Mouse (Mus musculus) monocyte, adult 2 months (primary cell): Measurements from ENCODE around the gene Rnf225.
"Not testable (repeated sequence)": the region's sequence is repeated elsewhere in the genome, so short reads cannot be mapped to it uniquely, and the experiment has no call there.

Source experiments
- DNase-seq, 2 experiments: peaks; one replicate each; pipeline ENCODE4 v3.0.0; 2022; ENCODE audit warnings: low spot score in 2 of 2, low read depth in 1 of 2

Rnf225 gene

GRCm38 (mm10) chr7:12927191-12927680 is at the start of gene Rnf225:
Gene Rnf225 (plus strand): TSS chr7:12927416.
- DNase-seq, result no peak

GRCm38 (mm10) chr7:12880036-12880435 is 47.2 kb upstream of the Rnf225 start:
- DNase-seq, result no peak

GRCm38 (mm10) chr7:12880497-12880896 is 46.7 kb upstream of the Rnf225 start:
- not testable (repeated sequence) for DNase-seq

- peak; percentile 72 to 78 for DNase-seq
Measured at GRCm38 (mm10) chr7:12880911-12881660, 46.1 kb upstream of the Rnf225 start, which contains the start of gene Zfp128. Gene Zfp128 (plus strand): TSS chr7:12881177.

- no peak for DNase-seq
Measured at GRCm38 (mm10) chr7:12886563-12887266, 40.5 kb upstream of the Rnf225 start.

GRCm38 (mm10) chr7:12887585-12887984 is 39.6 kb upstream of the Rnf225 start:
- DNase-seq, result no peak

- DNase-seq, result no peak
Measured at GRCm38 (mm10) chr7:12890928-12891327, 36.3 kb upstream of the Rnf225 start.

GRCm38 (mm10) chr7:12891334-12891733 is 35.9 kb upstream of the Rnf225 start:
- DNase-seq, result no peak

GRCm38 (mm10) chr7:12897655-12898410 is 29.4 kb upstream of the Rnf225 start, which contains the start of gene Zscan22:
Gene Zscan22 (plus strand): TSS chr7:12897815.
- peak; percentile 69 to 76 for DNase-seq

GRCm38 (mm10) chr7:12901517-12901916 is 25.7 kb upstream of the Rnf225 start:
- no peak for DNase-seq

- DNase-seq, result no peak
Measured at GRCm38 (mm10) chr7:12903623-12904022, 23.6 kb upstream of the Rnf225 start.

GRCm38 (mm10) chr7:12905146-12905545 is 22.1 kb upstream of the Rnf225 start:
- no peak for DNase-seq

- peak; percentile 42 to 65 for DNase-seq
Measured at GRCm38 (mm10) chr7:12909498-12909962, 17.7 kb upstream of the Rnf225 start.

GRCm38 (mm10) chr7:12910181-12910668 is 17.0 kb upstream of the Rnf225 start:
- no peak for DNase-seq

- no peak for DNase-seq
Measured at GRCm38 (mm10) chr7:12913556-12913955, 13.7 kb upstream of the Rnf225 start.

- DNase-seq, result not testable (repeated sequence)
Measured at GRCm38 (mm10) chr7:12920495-12920894, 6.7 kb upstream of the Rnf225 start.

- DNase-seq, result no peak
Measured at GRCm38 (mm10) chr7:12921318-12921704, 5.9 kb upstream of the Rnf225 start.

- peak; percentile 96 to 98 for DNase-seq
Measured at GRCm38 (mm10) chr7:12921705-12922465, 5.3 kb upstream of the Rnf225 start, which contains the start of gene Rps5. Gene Rps5 (plus strand): TSS chr7:12922290.

GRCm38 (mm10) chr7:12922729-12923128 is 4.5 kb upstream of the Rnf225 start:
- no peak for DNase-seq

GRCm38 (mm10) chr7:12926316-12926715 is 900 bp upstream of the Rnf225 start:
- no peak for DNase-seq
